Mouse (Mus musculus) neural tube, embryonic 10.5 days (tissue): ENCODE measurements around the gene Tmem239.

Source experiments
- DNase-seq: peaks from one replicate; pipeline ENCODE4 v3.0.0-alpha.2; 2017; ENCODE audit warnings: low spot score; ENCODE audit errors: extremely low spot score

The Tmem239 gene

DNA sequence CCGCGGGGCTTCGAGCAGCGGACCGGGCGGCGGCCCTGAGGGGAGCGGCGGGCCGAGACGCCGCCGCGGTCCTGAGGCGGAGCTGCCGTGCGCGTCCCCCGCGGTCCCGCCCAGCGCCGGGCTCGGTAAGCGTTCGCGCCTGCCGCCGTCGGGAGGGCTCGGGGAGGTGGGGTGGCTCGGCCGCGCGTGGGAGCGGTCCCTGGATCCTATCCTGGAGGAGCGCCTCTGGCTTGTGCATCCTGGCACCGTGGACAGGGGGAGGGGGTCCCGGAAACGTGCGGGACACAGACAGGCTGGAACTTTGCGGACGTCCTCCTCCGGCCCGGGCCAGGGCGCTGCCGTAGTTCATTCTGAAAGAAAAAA, 44.1 kb downstream of the Tmem239 start:
- DNase-seq, result no peak

GRCm38 (mm10) chr2:130451086-130451726, 44.9 kb downstream of the Tmem239 start:
- DNase-seq, result no peak

GRCm38 (mm10) chr2:130451727-130452090, 45.4 kb downstream of the Tmem239 start:
- DNase-seq, result no peak

GRCm38 (mm10) chr2:130452266-130452665, 46.0 kb downstream of the Tmem239 start:
- no peak for DNase-seq

DNA sequence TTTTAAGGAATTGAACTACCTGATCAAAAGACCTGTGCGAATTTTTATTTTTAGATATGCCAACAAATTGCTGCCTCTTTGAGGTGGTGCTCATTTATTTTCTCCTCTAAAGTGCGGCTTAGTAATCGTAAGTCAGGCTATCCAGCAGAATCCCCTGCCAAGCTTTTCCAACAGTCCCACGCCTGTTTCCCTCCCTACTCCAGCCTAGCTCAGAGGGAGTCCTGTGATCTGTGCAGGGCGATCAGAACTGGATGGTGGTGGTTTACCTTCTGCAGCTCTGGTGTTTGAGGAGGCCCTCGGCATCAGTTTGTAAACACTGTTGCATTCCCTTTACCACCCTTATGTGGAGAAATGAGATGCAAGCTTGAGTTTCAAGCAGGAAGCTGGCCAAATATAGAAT, 47.1 kb downstream of the Tmem239 start:
- DNase-seq, result no peak

DNA sequence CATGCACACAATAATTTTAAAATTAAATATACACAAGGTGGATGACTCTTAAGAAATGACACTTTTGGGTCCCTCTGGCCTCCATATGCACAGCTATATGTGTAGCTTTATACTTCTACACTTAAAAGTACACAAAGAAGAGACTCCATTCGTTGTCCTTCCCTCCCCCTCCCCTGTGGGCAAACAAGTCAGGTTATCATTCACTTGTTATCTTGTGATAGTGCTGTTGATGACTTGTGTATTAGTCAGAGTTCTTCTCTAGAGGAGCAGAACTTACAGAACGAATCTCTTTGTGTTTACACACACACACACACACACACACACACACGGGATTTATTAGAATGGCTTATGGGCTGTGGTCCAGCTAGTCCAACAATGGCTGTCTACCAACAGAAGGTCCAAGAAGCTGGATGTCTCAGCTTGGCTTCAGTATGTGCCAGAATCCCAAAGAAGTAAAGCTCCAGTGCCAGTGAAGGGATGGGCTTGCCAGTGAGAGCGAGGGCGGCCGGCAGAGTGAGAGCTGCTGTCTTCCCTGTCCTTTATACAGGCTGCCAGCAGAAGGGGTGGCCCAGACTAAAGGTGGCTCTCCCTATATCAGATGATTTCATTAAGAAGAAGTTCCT, 48.6 kb downstream of the Tmem239 start:
- no peak for DNase-seq
